Mouse (Mus musculus): ENCODE measurements around the gene Phf20. TPM values are rescaled to one million over a fixed set of nuclear protein-coding genes. Genes with fewer than 3 reads are reported as not detected.

Gene Phf20
- polyA plus RNA-seq, 1 experiment, result 56.9 TPM

DNA sequence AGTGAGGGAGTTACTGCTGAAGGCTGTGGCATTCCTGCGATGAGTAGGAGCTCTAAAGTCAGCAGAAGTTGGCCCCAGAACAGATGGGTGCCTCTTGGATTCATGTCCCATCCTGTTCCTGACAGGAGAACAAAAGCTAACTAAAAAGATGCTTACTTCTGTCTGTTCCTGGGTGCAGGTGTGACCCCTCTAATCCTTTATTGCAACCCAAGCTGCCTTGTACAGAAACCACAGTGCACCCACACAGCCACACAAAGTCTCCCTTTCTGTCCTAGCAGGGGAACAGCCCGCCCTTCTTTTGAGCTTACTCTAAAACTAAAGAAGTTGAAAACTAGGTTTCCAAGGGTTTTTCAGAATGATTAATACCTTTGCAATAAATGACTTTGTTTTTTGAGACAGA is 92.0 kb downstream of the Phf20 start:
- H3K9me3 ChIP-seq, result no peaks in the 10 kb centered on the region
- peaks cover 94% of the 10 kb centered on the region for H3K36me3 ChIP-seq (replicated peaks; ENCODE audit: low read length)
- TF ChIP-seq FLI1 (IDR thresholded peaks at IDR 0.05; ENCODE audit: low read length) (no peak), GATA1 (IDR thresholded peaks at IDR 0.05; ENCODE audit: borderline replicate concordance, low read length) (no peak)
- peaks cover 32% of the 10 kb centered on the region for H3K4me1 ChIP-seq
- no peak overlapping the region for H3K4me3 ChIP-seq (replicated peaks)
- no peaks in the 10 kb centered on the region for H3K27me3 ChIP-seq (replicated peaks)

DNA sequence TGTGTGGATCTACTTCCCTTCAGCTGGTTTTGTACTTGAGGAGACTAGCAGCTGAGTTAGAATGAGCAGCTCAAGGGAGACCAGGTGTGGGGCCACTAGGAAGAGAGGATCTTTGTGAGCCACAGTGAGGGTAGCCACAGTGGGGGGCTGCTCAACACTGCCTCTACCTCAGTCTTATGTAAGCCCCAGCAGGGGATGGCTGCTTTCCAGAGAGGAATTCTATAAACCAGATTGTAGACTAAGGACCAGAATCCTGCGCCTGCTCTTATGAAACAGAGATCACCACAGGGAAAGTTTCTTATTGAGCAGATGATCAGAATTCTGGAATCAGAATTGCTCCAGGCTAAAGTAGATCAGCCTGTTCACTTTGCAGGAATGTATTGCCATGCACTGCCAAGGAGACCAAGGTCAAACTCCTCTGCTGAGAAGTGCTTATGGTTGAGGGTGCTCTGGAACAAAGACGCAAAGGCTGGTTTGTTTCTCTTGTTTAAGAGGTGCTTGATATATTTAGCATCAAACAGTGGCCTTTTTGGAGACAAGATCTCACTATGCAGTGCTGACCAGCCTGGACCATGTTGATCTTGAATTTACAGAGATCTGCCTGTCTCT is 93.4 kb downstream of the Phf20 start:
- Histone ChIP-seq H3K9me3 (no peaks in the 10 kb centered on the region), H3K27me3 (replicated peaks) (no peaks in the 10 kb centered on the region), H3K4me3 (replicated peaks) (no peak overlapping the region), H3K36me3 (replicated peaks; ENCODE audit: low read length) (peaks cover 96% of the 10 kb centered on the region), H3K4me1 (peaks cover 46% of the 10 kb centered on the region)
- TF ChIP-seq GATA1 (IDR thresholded peaks at IDR 0.05; ENCODE audit: borderline replicate concordance, low read length), result no peak
- no peak for TF ChIP-seq FLI1 (IDR thresholded peaks at IDR 0.05; ENCODE audit: low read length)

DNA sequence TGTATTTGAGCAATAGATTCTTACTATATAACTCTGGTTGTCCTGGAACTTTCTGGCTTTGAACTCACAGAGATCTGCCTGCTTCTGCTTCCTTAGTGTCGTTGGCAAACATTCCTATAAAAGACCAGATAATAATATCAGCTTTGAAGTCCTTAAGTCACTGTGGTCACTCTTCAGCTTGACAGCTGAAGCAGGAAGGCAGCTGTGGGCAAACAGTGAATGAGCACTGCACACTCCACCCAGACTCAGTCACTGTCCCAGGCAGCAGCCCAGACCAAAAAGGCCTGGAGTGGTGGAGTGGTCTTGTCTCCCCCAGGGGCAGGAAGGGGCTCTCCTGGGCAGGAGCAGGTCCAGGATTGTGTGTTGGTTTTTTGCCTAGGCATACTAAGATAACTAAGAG is 95.7 kb downstream of the Phf20 start:
- Histone ChIP-seq H3K9me3 (no peaks in the 10 kb centered on the region), H3K4me3 (replicated peaks) (no peak overlapping the region), H3K27me3 (replicated peaks) (no peaks in the 10 kb centered on the region), H3K4me1 (peaks cover 62% of the 10 kb centered on the region), H3K36me3 (replicated peaks; ENCODE audit: low read length) (peaks cover 95% of the 10 kb centered on the region)
- no peak for TF ChIP-seq FLI1 (IDR thresholded peaks at IDR 0.05; ENCODE audit: low read length)
- no peak for TF ChIP-seq GATA1 (IDR thresholded peaks at IDR 0.05; ENCODE audit: borderline replicate concordance, low read length)

DNA sequence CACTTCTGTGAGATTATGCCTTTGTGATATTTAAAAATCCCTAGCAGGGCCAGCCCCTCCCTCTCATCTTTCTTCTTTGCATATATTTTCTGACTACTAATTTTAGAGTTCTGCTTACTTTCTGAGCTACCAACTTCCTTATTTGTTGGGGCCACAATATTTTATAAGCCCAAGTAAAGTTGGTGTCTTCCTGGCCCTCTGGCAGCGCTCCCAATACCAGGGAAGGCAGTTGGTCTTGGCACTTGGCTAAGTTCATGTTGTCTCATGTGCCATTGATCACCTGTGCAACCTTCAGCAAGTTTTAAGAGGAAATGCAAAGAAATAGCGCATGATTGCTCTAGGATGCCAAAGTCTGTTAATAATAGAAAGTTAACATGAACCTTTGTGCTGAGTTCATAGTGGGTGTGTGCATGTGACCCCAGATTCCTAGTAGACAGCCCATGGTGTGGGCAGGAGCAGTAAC is 99.4 kb downstream of the Phf20 start:
- Histone ChIP-seq H3K36me3 (replicated peaks; ENCODE audit: low read length) (peaks cover 90% of the 10 kb centered on the region), H3K4me1 (peaks cover 63% of the 10 kb centered on the region)

DNA sequence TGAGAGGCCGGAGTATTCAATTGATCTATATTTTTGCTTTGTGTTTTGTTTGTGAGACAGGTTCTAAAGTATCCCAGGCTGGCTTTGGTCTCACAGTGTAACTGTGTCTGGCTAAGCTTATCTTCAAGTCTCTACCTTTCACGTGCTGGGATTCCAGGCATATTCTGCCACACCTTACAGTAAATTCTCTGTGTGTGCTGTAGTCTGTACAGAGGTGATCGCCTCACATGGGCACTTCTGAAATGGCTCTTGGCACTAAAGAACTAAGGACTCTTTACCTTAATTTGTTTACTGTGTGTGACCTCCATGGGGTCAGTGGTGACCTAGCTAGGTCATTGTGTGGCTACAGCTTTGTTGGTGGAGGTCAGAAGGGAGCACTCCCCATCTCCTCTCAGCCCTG is 99.9 kb downstream of the Phf20 start:
- Histone ChIP-seq H3K9me3 (no peaks in the 10 kb centered on the region), H3K36me3 (replicated peaks; ENCODE audit: low read length) (peaks cover 90% of the 10 kb centered on the region), H3K27me3 (replicated peaks) (no peaks in the 10 kb centered on the region), H3K4me3 (replicated peaks) (no peak overlapping the region), H3K4me1 (peaks cover 58% of the 10 kb centered on the region)
- TF ChIP-seq FLI1 (IDR thresholded peaks at IDR 0.05; ENCODE audit: low read length) (no peak), GATA1 (IDR thresholded peaks at IDR 0.05; ENCODE audit: borderline replicate concordance, low read length) (no peak)

More for the DNA sequence above, 99.4 kb downstream of the Phf20 start:
- Histone ChIP-seq H3K27me3 (replicated peaks) (no peaks in the 10 kb centered on the region), H3K4me3 (replicated peaks) (no peak overlapping the region), H3K9me3 (no peaks in the 10 kb centered on the region)
- TF ChIP-seq FLI1 (IDR thresholded peaks at IDR 0.05; ENCODE audit: low read length), result no peak
- no peak for TF ChIP-seq GATA1 (IDR thresholded peaks at IDR 0.05; ENCODE audit: borderline replicate concordance, low read length)

DNA sequence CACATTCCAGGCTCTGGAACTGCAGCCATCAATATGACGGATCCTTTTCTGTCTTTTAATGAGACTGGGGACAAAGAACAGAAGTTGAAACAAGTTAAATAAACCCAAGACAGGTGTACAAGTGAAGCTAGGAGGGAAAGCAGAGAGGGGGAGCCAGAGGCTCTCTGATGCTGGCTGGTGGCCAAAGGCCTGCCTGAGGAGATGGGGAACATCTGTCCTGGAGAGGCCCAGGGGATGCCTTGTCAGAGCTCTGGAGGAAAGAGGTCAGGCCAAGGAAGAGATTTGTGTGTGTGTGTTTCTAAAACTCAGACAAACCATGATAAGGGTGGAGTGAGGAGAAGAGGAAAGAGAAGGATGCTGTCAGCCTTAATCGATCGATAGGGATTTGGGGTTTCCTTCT is 101.4 kb downstream of the Phf20 start:
- TF ChIP-seq FLI1 (IDR thresholded peaks at IDR 0.05; ENCODE audit: low read length), result no peak
- TF ChIP-seq GATA1 (IDR thresholded peaks at IDR 0.05; ENCODE audit: borderline replicate concordance, low read length), result no peak
- H3K4me1 ChIP-seq, result peaks cover 45% of the 10 kb centered on the region
- peaks cover 92% of the 10 kb centered on the region for H3K36me3 ChIP-seq (replicated peaks; ENCODE audit: low read length)
- no peaks in the 10 kb centered on the region for H3K27me3 ChIP-seq (replicated peaks)
- H3K9me3 ChIP-seq, result no peaks in the 10 kb centered on the region
- no peak overlapping the region for H3K4me3 ChIP-seq (replicated peaks)

DNA sequence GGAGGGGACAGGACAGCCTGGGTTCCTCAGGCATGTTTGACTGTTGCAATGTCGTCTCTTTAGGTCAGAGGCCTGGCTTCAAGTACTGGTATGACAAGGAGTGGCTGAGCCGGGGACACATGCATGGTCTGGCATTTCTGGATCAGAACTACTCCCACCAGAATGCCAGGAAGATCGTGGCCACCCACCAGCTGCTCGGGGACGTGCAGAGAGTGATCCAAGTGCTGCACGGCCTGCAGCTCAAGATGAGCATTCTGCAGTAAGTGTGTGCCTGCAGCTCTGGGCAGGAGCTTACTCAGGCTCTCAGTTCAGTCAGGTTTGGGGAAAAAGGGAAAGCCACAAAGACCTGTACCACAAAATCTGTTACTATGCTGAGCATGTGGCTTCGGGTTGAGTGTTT is 102.2 kb downstream of the Phf20 start:
- no peak overlapping the region for H3K4me3 ChIP-seq (replicated peaks)
- no peaks in the 10 kb centered on the region for H3K9me3 ChIP-seq
- no peak for TF ChIP-seq FLI1 (IDR thresholded peaks at IDR 0.05; ENCODE audit: low read length)
- TF ChIP-seq GATA1 (IDR thresholded peaks at IDR 0.05; ENCODE audit: borderline replicate concordance, low read length), result no peak
- no peaks in the 10 kb centered on the region for H3K27me3 ChIP-seq (replicated peaks)
- H3K4me1 ChIP-seq, result peaks cover 37% of the 10 kb centered on the region
- H3K36me3 ChIP-seq (replicated peaks; ENCODE audit: low read length), result peaks cover 92% of the 10 kb centered on the region

DNA sequence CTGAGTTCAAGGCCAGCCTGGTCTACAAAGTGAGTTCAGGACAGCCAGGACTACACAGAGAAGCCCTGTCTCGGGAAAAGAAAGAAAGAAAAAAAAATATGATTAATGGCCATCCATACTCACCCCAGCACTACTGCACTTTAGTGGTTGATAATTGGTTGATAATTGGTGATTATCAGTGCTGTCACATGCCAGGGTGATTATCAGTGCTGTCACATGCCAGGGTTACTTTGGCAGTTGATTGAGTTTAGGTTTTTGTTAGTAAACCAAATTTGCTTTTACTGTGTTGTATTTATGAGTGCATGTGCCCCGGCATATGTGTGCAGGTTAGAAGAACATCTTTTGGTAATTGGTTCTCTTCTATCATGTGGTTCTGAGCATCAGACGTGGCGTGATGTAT is 105.8 kb downstream of the Phf20 start:
- Histone ChIP-seq H3K4me3 (replicated peaks) (no peak overlapping the region), H3K36me3 (replicated peaks; ENCODE audit: low read length) (peaks cover 93% of the 10 kb centered on the region)

DNA sequence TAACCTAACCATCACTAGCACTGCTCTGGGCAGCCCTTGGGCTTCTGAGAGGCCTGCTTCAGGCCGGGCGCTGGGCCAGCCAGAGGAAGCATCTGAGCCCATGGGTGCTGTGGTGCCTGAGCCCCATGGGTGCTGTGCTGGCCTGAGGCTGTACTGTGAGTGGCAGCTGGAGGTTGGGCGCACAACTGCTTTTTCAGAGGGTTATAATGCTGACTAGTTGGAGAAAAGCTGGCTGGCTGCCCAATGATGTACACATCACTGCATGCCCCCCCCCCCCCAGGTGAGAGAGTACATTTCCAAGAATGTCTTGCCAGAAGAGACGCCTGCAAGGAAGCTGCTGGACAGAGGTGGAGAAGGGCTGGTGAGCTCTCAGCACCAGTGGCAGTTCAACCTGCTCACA is 108.1 kb downstream of the Phf20 start:
- TF ChIP-seq GATA1 (IDR thresholded peaks at IDR 0.05; ENCODE audit: borderline replicate concordance, low read length) (no peak), FLI1 (IDR thresholded peaks at IDR 0.05; ENCODE audit: low read length) (no peak)
- Histone ChIP-seq H3K4me1 (no peaks in the 10 kb centered on the region), H3K36me3 (replicated peaks; ENCODE audit: low read length) (peaks cover 85% of the 10 kb centered on the region), H3K4me3 (replicated peaks) (no peak overlapping the region), H3K27me3 (replicated peaks) (no peaks in the 10 kb centered on the region), H3K9me3 (no peaks in the 10 kb centered on the region)

More for the DNA sequence above, 105.8 kb downstream of the Phf20 start:
- no peaks in the 10 kb centered on the region for H3K9me3 ChIP-seq
- no peaks in the 10 kb centered on the region for H3K27me3 ChIP-seq (replicated peaks)
- TF ChIP-seq FLI1 (IDR thresholded peaks at IDR 0.05; ENCODE audit: low read length) (no peak), GATA1 (IDR thresholded peaks at IDR 0.05; ENCODE audit: borderline replicate concordance, low read length) (no peak)
- peaks cover 9% of the 10 kb centered on the region for H3K4me1 ChIP-seq

DNA sequence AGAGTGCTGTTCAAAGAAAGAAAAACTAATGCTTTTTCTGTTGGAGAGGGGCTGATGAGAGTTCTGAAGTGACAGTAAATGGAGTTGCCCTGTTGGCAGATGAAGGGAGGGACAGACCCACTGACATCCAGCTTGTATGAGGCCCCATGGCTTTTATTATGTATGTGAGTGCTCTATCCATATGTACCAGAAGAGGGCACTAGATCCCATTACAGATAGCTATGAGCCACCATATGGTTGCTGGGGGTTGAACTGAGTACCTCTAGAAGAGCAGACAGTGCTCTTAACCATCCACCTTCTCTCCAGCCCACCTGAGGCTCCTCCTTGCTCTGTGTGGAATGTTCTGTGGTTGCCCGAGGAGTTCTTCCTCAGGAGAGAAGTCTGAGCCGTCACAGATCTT is 109.6 kb downstream of the Phf20 start:
- H3K36me3 ChIP-seq (replicated peaks; ENCODE audit: low read length), result peaks cover 83% of the 10 kb centered on the region
- H3K9me3 ChIP-seq, result no peaks in the 10 kb centered on the region
- H3K4me1 ChIP-seq, result peaks cover 8% of the 10 kb centered on the region
- no peak overlapping the region for H3K4me3 ChIP-seq (replicated peaks)
- H3K27me3 ChIP-seq (replicated peaks), result no peaks in the 10 kb centered on the region
- TF ChIP-seq GATA1 (IDR thresholded peaks at IDR 0.05; ENCODE audit: borderline replicate concordance, low read length), result no peak
- no peak for TF ChIP-seq FLI1 (IDR thresholded peaks at IDR 0.05; ENCODE audit: low read length)
